ENCODE assay signal across 32 mouse cellular contexts in the genomic region with DNA sequence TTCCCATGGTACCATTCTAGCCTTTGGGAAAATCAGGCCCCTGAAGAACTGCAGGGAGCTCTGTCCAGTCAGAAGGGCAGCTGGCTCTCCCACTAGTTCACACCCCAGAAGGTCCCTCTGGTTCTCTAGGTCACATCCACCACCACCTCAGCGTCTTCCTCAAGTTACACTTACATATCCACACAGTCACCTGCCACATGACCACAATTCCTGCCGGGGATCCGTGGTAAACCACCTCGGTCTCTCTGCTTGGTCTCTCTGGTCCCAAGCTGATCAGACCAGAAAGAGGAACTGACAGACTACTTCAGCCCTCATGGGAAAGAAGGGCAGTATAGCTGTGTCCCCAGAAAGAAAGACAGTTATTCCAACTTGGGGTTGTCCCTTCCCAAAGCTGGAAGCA.
A peak's percentile ranks its signal among the peaks of the same experiment; 100 is the strongest.
DNase-seq lines count a peak whose midpoint lies in the region; ATAC-seq and TF ChIP-seq lines count a peak whose summit lies in the region.
"Had no signal": no experiment of that assay in that cellular context is flagged by ENCODE, and none has a peak within 500 bp of the region (broad histone marks: within the 10 kb centered on the region; RNA-seq: fewer than 3 reads in every experiment).

No protein-coding gene starts in this region.

- H3K4me1 ChIP-seq in heart, embryonic 12.5 days (replicated peaks): peaks cover 83% of the 10 kb centered on the region
- peaks cover 52% of the 10 kb centered on the region for H3K4me1 ChIP-seq in heart, postnatal 0 days (ENCODE audit: control insufficient read depth, insufficient read depth)
- H3K4me1 ChIP-seq: hindbrain, embryonic 15.5 days; midbrain, embryonic 12.5 days; neural tube, embryonic 13.5 days had no signal

- TF ChIP-seq EP300 in heart, postnatal 0 days (IDR thresholded peaks at IDR 0.05; ENCODE audit: low read depth): no peak

- no peak overlapping the region for H3K4me3 ChIP-seq in heart, embryonic 12.5 days
- no peak overlapping the region for H3K4me3 ChIP-seq in heart, postnatal 0 days (ENCODE audit: low read depth, low read length)
- H3K4me3 ChIP-seq: embryonic facial prominence, embryonic 10.5 days; embryonic facial prominence, embryonic 15.5 days; forebrain, embryonic 13.5 days; hindbrain, embryonic 10.5 days; hindbrain, embryonic 15.5 days; midbrain, embryonic 12.5 days; neural tube, embryonic 13.5 days had no signal

- no peaks in the 10 kb centered on the region for H3K9me3 ChIP-seq in heart, embryonic 12.5 days (replicated peaks)
- H3K9me3 ChIP-seq in heart, postnatal 0 days (replicated peaks; ENCODE audit: control insufficient read depth, low read length): no peaks in the 10 kb centered on the region
- H3K9me3 ChIP-seq: embryonic facial prominence, embryonic 10.5 days; embryonic facial prominence, embryonic 15.5 days; forebrain, embryonic 13.5 days; hindbrain, embryonic 10.5 days; hindbrain, embryonic 15.5 days; midbrain, embryonic 12.5 days; neural tube, embryonic 13.5 days had no signal

- no peak for TF ChIP-seq CTCF in heart, postnatal 0 days (IDR thresholded peaks at IDR 0.05; ENCODE audit: low read depth)

- H3K4me2 ChIP-seq in heart, embryonic 12.5 days: no peak overlapping the region
- no peak overlapping the region for H3K4me2 ChIP-seq in heart, postnatal 0 days (ENCODE audit: low read depth, low read length)
- H3K4me2 ChIP-seq: embryonic facial prominence, embryonic 15.5 days; forebrain, embryonic 13.5 days; hindbrain, embryonic 15.5 days; midbrain, embryonic 12.5 days; neural tube, embryonic 13.5 days had no signal

- intact Hi-C loops in heart, postnatal 10 days (cut with DNase I): no loop called here

- no peak overlapping the region for H3K9ac ChIP-seq in heart, embryonic 12.5 days
- no peak overlapping the region for H3K9ac ChIP-seq in heart, postnatal 0 days (replicated peaks; ENCODE audit: low read depth, low read length)
- H3K9ac ChIP-seq: embryonic facial prominence, embryonic 15.5 days; forebrain, embryonic 13.5 days; hindbrain, embryonic 15.5 days; liver, embryonic 14.5 days; midbrain, embryonic 12.5 days; neural tube, embryonic 13.5 days had no signal

- no peak for ATAC-seq in heart, embryonic 12.5 days (ENCODE audit: insufficient number of reproducible peaks, low FRiP score)
- ATAC-seq in heart, postnatal 0 days (ENCODE audit: insufficient read depth, low read depth): no peak
- peak; percentile 85 for ATAC-seq in common myeloid progenitor, adult 5-6 weeks (replicated peaks; ENCODE audit: low read depth, poor library complexity, severe bottlenecking)
- ATAC-seq in megakaryocyte, adult 5-6 weeks (ENCODE audit: poor library complexity, severe bottlenecking): peak; percentile 43; the same call in 1 of the 2 replicates
- ATAC-seq: activated CD4-positive, CD25-positive, alpha-beta regulatory T cell, adult 4 months; forebrain, embryonic 13.5 days had no signal

- 60% methylated on average over 4 of the region's 4 CpGs for WGBS in heart, embryonic 12.5 days
- 71% methylated on average over 4 of the region's 4 CpGs for WGBS in heart, postnatal 0 days

- DNase-seq in heart, postnatal 10 days: no peak
- DNase-seq in heart, postnatal 0 days (ENCODE audit: low spot score): no peak
- no peak for DNase-seq in heart, adult 11 months
- no peak for DNase-seq in thymus, postnatal 0 days (ENCODE audit: low spot score)
- DNase-seq: adrenal gland, adult 2 months; B cell, adult 2 months; cerebellum, adult 2 months; cerebellum, postnatal 14 days; gastrocnemius, postnatal 36 days; kidney, adult 8-10 months; kidney, postnatal 4 days; layer of hippocampus, postnatal 36 days; liver; lung, adult 2 months; lung, postnatal 14 days; right cerebral cortex, postnatal 4 days; thymus, adult 18-20 months; thymus, postnatal 36 days had no signal

- H3K27ac ChIP-seq in heart, embryonic 12.5 days (ENCODE audit: poor library complexity, severe bottlenecking): peak overlapping the region; percentile 97; the same call in 1 of the 2 replicates
- H3K27ac ChIP-seq in heart, postnatal 0 days (ENCODE audit: low read depth): peak overlapping the region; percentile 88; the same call in 1 of the 2 replicates
- H3K27ac ChIP-seq: embryonic facial prominence, embryonic 15.5 days; forebrain, embryonic 13.5 days; hindbrain, embryonic 10.5 days; hindbrain, embryonic 15.5 days; kidney, postnatal 0 days; liver, embryonic 14.5 days; midbrain, embryonic 12.5 days; neural tube, embryonic 13.5 days; stomach, postnatal 0 days had no signal

- no peaks in the 10 kb centered on the region for H3K27me3 ChIP-seq in heart, embryonic 12.5 days (replicated peaks)
- no peaks in the 10 kb centered on the region for H3K27me3 ChIP-seq in heart, postnatal 0 days (ENCODE audit: control insufficient read depth, insufficient read depth, low read length)
- H3K27me3 ChIP-seq: embryonic facial prominence, embryonic 15.5 days; forebrain, embryonic 13.5 days; hindbrain, embryonic 15.5 days; midbrain, embryonic 12.5 days; neural tube, embryonic 13.5 days had no signal

- H3K36me3 ChIP-seq in heart, embryonic 12.5 days: 0 out of 2 replicates have a peak, but pooled peaks cover 3% of the 10 kb centered on the region
- no peaks in the 10 kb centered on the region for H3K36me3 ChIP-seq in heart, postnatal 0 days (replicated peaks; ENCODE audit: control insufficient read depth, insufficient read depth, low read length)
- H3K36me3 ChIP-seq: embryonic facial prominence, embryonic 15.5 days; hindbrain, embryonic 10.5 days; hindbrain, embryonic 15.5 days; midbrain, embryonic 12.5 days; neural tube, embryonic 13.5 days had no signal

Comparison
In these comparisons a context has a peak if more than half of its experiments do, and no peak if none do; other contexts are left out.
1. ATAC-seq: peak in common myeloid progenitor, adult 5-6 weeks (single experiment) and megakaryocyte, adult 5-6 weeks (single experiment); none in heart, embryonic 12.5 days (single experiment) and heart, postnatal 0 days (single experiment).